Mouse (Mus musculus): ENCODE measurements around the gene Ppm1l. TPM values are rescaled to one million over a fixed set of nuclear protein-coding genes. Genes with fewer than 3 reads are reported as not detected.

Gene Ppm1l
- total and polyA plus RNA-seq, 3 experiments, result 3.1 to 13.5 (median 12.2) TPM

- DNase-seq, result no peak
Measured at GRCm38 (mm10) chr3:69333819-69334218, 17.2 kb downstream of the Ppm1l start.

- DNase-seq, result no peak
Measured at GRCm38 (mm10) chr3:69340486-69340885, 23.8 kb downstream of the Ppm1l start.

- no peak for DNase-seq
Measured at GRCm38 (mm10) chr3:69340971-69341370, 24.3 kb downstream of the Ppm1l start.

GRCm38 (mm10) chr3:69341514-69341913, 24.9 kb downstream of the Ppm1l start:
- DNase-seq, result no peak

GRCm38 (mm10) chr3:69342247-69342921, 25.7 kb downstream of the Ppm1l start:
- DNase-seq, result no peak

- DNase-seq, result no peak
Measured at GRCm38 (mm10) chr3:69343124-69343523, 26.5 kb downstream of the Ppm1l start.

GRCm38 (mm10) chr3:69346514-69346913, 29.9 kb downstream of the Ppm1l start:
- DNase-seq, result no peak

- no peak for DNase-seq
Measured at GRCm38 (mm10) chr3:69348197-69348920, 31.7 kb downstream of the Ppm1l start.

- DNase-seq, result peak; percentile 29
Measured at GRCm38 (mm10) chr3:69348921-69349237, 32.2 kb downstream of the Ppm1l start.

- no peak for DNase-seq
Measured at GRCm38 (mm10) chr3:69349973-69350372, 33.3 kb downstream of the Ppm1l start.

GRCm38 (mm10) chr3:69352194-69352593, 35.5 kb downstream of the Ppm1l start:
- no peak for DNase-seq

- DNase-seq, result no peak
Measured at GRCm38 (mm10) chr3:69354681-69355080, 38.0 kb downstream of the Ppm1l start.

- DNase-seq, result no peak
Measured at GRCm38 (mm10) chr3:69356078-69356665, 39.5 kb downstream of the Ppm1l start.

- DNase-seq, result no peak
Measured at GRCm38 (mm10) chr3:69356781-69357180, 40.1 kb downstream of the Ppm1l start.

- DNase-seq, result no peak
Measured at GRCm38 (mm10) chr3:69357897-69358619, 41.4 kb downstream of the Ppm1l start.

- DNase-seq, result no peak
Measured at GRCm38 (mm10) chr3:69358620-69358964, 41.9 kb downstream of the Ppm1l start.

GRCm38 (mm10) chr3:69360263-69360895, 43.7 kb downstream of the Ppm1l start:
- DNase-seq, result no peak

GRCm38 (mm10) chr3:69361487-69362349, 45.1 kb downstream of the Ppm1l start:
- DNase-seq, result no peak

- peak; percentile 24 for DNase-seq
Measured at GRCm38 (mm10) chr3:69362350-69362790, 45.7 kb downstream of the Ppm1l start.

GRCm38 (mm10) chr3:69362906-69363305, 46.2 kb downstream of the Ppm1l start:
- no peak for DNase-seq

GRCm38 (mm10) chr3:69364151-69364550, 47.5 kb downstream of the Ppm1l start:
- peak; percentile 33 for DNase-seq
